Mouse (Mus musculus) ES-Bruce4 (cell line): ENCODE measurements around the gene Tctex1d2. TPM values are rescaled to one million over a fixed set of nuclear protein-coding genes. Genes with fewer than 3 reads are reported as not detected.

Source experiments
- H3K27ac ChIP-seq: 2 replicates; pipeline ENCODE4 v1.5.1; 2012; ENCODE audit warnings: low read length, inconsistent platforms; ENCODE audit not compliant: insufficient read depth
- H3K27me3 ChIP-seq: 2 replicates; pipeline ENCODE4 v1.6.1; 2012; ENCODE audit warnings: mild to moderate bottlenecking, low read length, inconsistent platforms; ENCODE audit not compliant: control insufficient read depth, poor library complexity, insufficient read depth, severe bottlenecking
- H3K36me3 ChIP-seq: 2 replicates; pipeline ENCODE4 v1.6.1; 2012; ENCODE audit warnings: inconsistent platforms, mild to moderate bottlenecking, low read length, moderate library complexity; ENCODE audit not compliant: control insufficient read depth, poor library complexity, insufficient read depth, severe bottlenecking
- H3K4me1 ChIP-seq: one replicate; pipeline ENCODE4 v1.8.1; 2011; ENCODE audit warnings: low read length; ENCODE audit not compliant: control insufficient read depth, insufficient read depth
- H3K4me3 ChIP-seq: 2 replicates; pipeline ENCODE4 v1.5.1; 2011; ENCODE audit warnings: low read depth, mild to moderate bottlenecking, low read length
- H3K9ac ChIP-seq: 2 replicates; pipeline ENCODE4 v1.6.1; 2012; ENCODE audit warnings: low read depth, mild to moderate bottlenecking, inconsistent platforms; ENCODE audit not compliant: poor library complexity, severe bottlenecking
- H3K9me3 ChIP-seq: replicated peaks from 2 replicates; pipeline ENCODE4 v1.6.1; 2012; ENCODE audit warnings: mild to moderate bottlenecking, low read length, inconsistent platforms; ENCODE audit not compliant: control insufficient read depth, poor library complexity, insufficient read depth, severe bottlenecking
- CTCF ChIP-seq: IDR thresholded peaks from one replicate; pipeline ENCODE4 v1.8.1; 2011; ENCODE audit warnings: low read depth, low read length
- EP300 ChIP-seq: IDR thresholded peaks from 2 replicates; pipeline ENCODE4 v1.6.1; 2011; ENCODE audit warnings: low read depth, low read length; ENCODE audit not compliant: insufficient read depth
- POLR2A ChIP-seq: IDR thresholded peaks from one replicate; pipeline ENCODE4 v1.8.1; 2011; ENCODE audit warnings: low read length; ENCODE audit not compliant: insufficient read depth
- polyA plus RNA-seq: library from polyadenylated mRNA; stranded (reverse); fragments of >200 nt; gene quantifications from 2 replicates; pipeline ENCODE4 v1.2.4, GENCODE M21; 2011; ENCODE audit warnings: low read depth; ENCODE audit not compliant: missing spikeins, insufficient read depth, insufficient read length

Gene Tctex1d2
- polyA plus RNA-seq, 1 experiment = 36.6 TPM

DNA sequence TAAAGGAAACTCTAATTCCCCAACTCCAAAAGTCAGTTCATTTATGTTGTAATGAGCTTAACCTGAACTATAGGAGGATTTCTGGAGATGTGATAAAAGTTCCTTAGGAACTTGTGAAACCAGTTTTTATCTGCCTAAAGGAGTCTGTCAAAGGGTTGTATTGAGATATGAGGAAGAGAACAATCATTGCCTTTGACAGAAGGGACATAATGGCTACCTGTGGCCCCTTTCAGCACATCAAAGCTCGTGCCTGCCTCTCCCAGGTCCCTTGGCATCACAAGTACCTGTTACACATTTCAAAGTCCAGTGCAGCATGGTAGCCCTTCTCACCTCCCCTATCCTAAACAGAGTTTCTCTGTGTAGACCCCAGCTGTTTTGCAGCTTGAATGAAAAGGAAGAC, 2.0 kb upstream of the Tctex1d2 start:
- Histone ChIP-seq H3K27me3 (no peaks in the 10 kb centered on the region), H3K36me3 (no peaks in the 10 kb centered on the region), H3K4me1 (no peaks in the 10 kb centered on the region), H3K9ac (no peak overlapping the region), H3K27ac (no peak overlapping the region), H3K9me3 (no peaks in the 10 kb centered on the region), H3K4me3 (no peak overlapping the region)
- no peak for TF ChIP-seq POLR2A
- TF ChIP-seq CTCF = no peak
- TF ChIP-seq EP300 = no peak

GRCm38 (mm10) chr16:32427506-32427905, 8.0 kb downstream of the Tctex1d2 start:
- Histone ChIP-seq H3K27me3 (no peaks in the 10 kb centered on the region), H3K4me1 (no peaks in the 10 kb centered on the region), H3K9me3 (no peaks in the 10 kb centered on the region), H3K36me3 (0 out of 2 replicates have a peak, but pooled peaks cover 3% of the 10 kb centered on the region), H3K4me3 (no peak overlapping the region), H3K9ac (no peak overlapping the region), H3K27ac (no peak overlapping the region)
- TF ChIP-seq POLR2A = no peak
- TF ChIP-seq EP300 = no peak
- no peak for TF ChIP-seq CTCF

DNA sequence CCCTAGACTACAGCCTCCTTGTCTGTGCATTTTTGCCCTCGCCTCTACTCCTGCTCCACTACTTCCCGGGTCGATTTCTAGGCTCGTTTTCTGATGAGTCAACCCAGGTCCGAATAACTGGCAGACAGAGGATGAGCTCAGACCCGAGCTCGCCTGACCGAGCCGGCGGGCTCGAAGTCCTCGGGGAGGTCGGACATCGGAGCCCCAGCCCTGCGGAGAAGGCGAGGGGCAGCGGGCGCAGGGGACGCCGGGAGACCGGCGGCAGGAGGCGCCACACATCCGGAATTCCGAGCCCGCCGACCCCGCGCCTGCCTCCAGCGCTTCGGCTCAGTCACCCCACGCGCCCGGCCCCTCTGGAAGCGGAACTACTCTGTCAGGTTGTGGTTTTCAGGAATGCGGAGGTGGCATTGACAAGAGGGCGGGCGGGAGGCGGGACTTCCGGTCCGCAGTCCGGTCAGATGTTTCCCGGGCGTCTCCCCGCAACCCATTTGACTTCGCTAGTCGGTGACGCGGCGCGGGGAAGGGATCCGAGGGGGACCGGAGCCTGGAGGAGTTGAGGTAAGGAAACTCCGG, 11.1 kb downstream of the Tctex1d2 start, which contains the start of gene Pcyt1a:
Pcyt1a (plus strand) TSS at position 448 of the 573 bp plus-strand sequence.
- H3K9ac ChIP-seq = peak within 1 kb of the TSS; percentile 59
- H3K4me1 ChIP-seq = no peaks in the 10 kb centered on the region
- H3K4me3 ChIP-seq = peak within 1 kb of the TSS; percentile 95
- H3K27me3 ChIP-seq = no peaks in the 10 kb centered on the region
- no peaks in the 10 kb centered on the region for H3K36me3 ChIP-seq
- no peaks in the 10 kb centered on the region for H3K9me3 ChIP-seq
- peak within 1 kb of the TSS; percentile 42; the same call in 1 of the 2 replicates for H3K27ac ChIP-seq
- TF ChIP-seq EP300 = no peak
- no peak for TF ChIP-seq POLR2A
- TF ChIP-seq CTCF = no peak

- Histone ChIP-seq H3K4me1 (no peaks in the 10 kb centered on the region), H3K9me3 (no peaks in the 10 kb centered on the region), H3K36me3 (no peaks in the 10 kb centered on the region), H3K4me3 (peak overlapping the region; percentile 86), H3K27me3 (no peaks in the 10 kb centered on the region), H3K27ac (no peak overlapping the region), H3K9ac (peak overlapping the region; percentile 59)
- no peak for TF ChIP-seq CTCF
Observed at GRCm38 (mm10) chr16:32431047-32431591, 11.6 kb downstream of the Tctex1d2 start.

GRCm38 (mm10) chr16:32431926-32432325, 12.4 kb downstream of the Tctex1d2 start:
- H3K9ac ChIP-seq = no peak overlapping the region
- no peaks in the 10 kb centered on the region for H3K4me1 ChIP-seq
- H3K4me3 ChIP-seq = no peak overlapping the region
- H3K27ac ChIP-seq = no peak overlapping the region
- H3K27me3 ChIP-seq = no peaks in the 10 kb centered on the region
- no peak for TF ChIP-seq POLR2A
- TF ChIP-seq CTCF = no peak
- TF ChIP-seq EP300 = no peak
- no peaks in the 10 kb centered on the region for H3K9me3 ChIP-seq
- H3K36me3 ChIP-seq = no peaks in the 10 kb centered on the region

DNA sequence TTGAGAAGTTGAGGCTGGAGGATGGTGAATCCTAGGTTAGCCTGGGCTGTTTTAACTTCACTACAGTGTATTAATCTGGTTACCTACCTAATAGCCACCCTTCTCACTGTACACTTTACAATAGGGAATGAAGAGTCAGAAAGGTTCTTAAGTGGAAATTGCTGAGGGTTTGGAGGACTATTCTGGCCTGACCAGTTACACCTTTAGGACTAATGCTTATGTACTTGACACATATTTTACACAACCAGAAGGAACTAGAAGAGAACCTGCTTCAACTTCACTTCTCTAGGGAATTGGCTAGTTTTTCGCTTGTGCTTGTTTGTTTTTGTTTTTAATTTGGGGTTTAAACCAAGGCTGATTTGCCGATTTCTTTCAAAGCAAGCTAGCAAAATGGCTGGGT, 13.6 kb downstream of the Tctex1d2 start:
- TF ChIP-seq EP300 (no peak), CTCF (no peak), POLR2A (no peak)
- Histone ChIP-seq H3K27ac (no peak overlapping the region), H3K4me1 (no peaks in the 10 kb centered on the region), H3K9me3 (no peaks in the 10 kb centered on the region), H3K4me3 (no peak overlapping the region), H3K27me3 (no peaks in the 10 kb centered on the region), H3K36me3 (no peaks in the 10 kb centered on the region), H3K9ac (no peak overlapping the region)
